Mouse (Mus musculus) olfactory bulb, adult 2 months (tissue): ENCODE results near the gene Tmem266. TPM values are rescaled to one million over a fixed set of nuclear protein-coding genes. Genes with fewer than 3 reads are reported as not detected.

Source experiments
- H3K27ac ChIP-seq: fragments of 200-500 bp; 2 replicates; pipeline ENCODE4 v1.5.1; 2012; ENCODE audit warnings: low read depth, low read length; ENCODE audit not compliant: insufficient read depth
- H3K4me1 ChIP-seq: fragments of 200-500 bp; 2 replicates; pipeline ENCODE4 v1.6.1; 2012; ENCODE audit warnings: low read length; ENCODE audit not compliant: control insufficient read depth, insufficient read depth
- H3K4me3 ChIP-seq: fragments of 200-500 bp; 2 replicates; pipeline ENCODE4 v1.5.1; 2012; ENCODE audit warnings: mild to moderate bottlenecking, low read depth, low read length, moderate library complexity; ENCODE audit not compliant: insufficient read depth
- CTCF ChIP-seq: fragments of 200-500 bp; IDR thresholded peaks from 2 replicates; pipeline ENCODE4 v1.5.1; 2012; ENCODE audit warnings: low read depth, mild to moderate bottlenecking, low read length, moderate library complexity; ENCODE audit not compliant: insufficient read depth
- POLR2A ChIP-seq: fragments of 200-500 bp; IDR thresholded peaks from 2 replicates; pipeline ENCODE4 v1.6.1; 2012; ENCODE audit warnings: mild to moderate bottlenecking, low read depth, low read length, moderate library complexity; ENCODE audit not compliant: insufficient read depth
- WGBS: fragments of 180-500 bp; shearing (Covaris S2); methylation state at CpG from one replicate; pipeline ENCODE4 v1.1.7; 2018; 5-methylcytosine and 5-hydroxymethylcytosine counted together
- polyA plus RNA-seq: library from polyadenylated mRNA; stranded (reverse); fragments of >200 nt; gene quantifications from 2 replicates; pipeline ENCODE4 v1.2.4, GENCODE M21; 2012; ENCODE audit warnings: low replicate concordance; ENCODE audit not compliant: missing spikeins, insufficient read depth, insufficient read length

Gene Tmem266
- polyA plus RNA-seq, 1 experiment, result not detected

- H3K27ac ChIP-seq, result no peak overlapping the region
Measured at GRCm38 (mm10) chr9:55354686-55355085, 28.0 kb downstream of the Tmem266 start.

GRCm38 (mm10) chr9:55355270-55355834 is 28.6 kb downstream of the Tmem266 start:
- Histone ChIP-seq H3K4me1 (no peaks in the 10 kb centered on the region), H3K27ac (no peak overlapping the region), H3K4me3 (no peak overlapping the region)
- 50% methylated on average over 8 of the region's 8 CpGs for WGBS
- TF ChIP-seq CTCF, result no peak
- no peak for TF ChIP-seq POLR2A

More at GRCm38 (mm10) chr9:55354686-55355085, 28.0 kb downstream of the Tmem266 start:
- Histone ChIP-seq H3K4me3 (no peak overlapping the region), H3K4me1 (no peaks in the 10 kb centered on the region)
- 65% methylated on average over 3 of the region's 3 CpGs for WGBS
- TF ChIP-seq POLR2A (no peak), CTCF (no peak)

- Histone ChIP-seq H3K27ac (no peak overlapping the region), H3K4me3 (no peak overlapping the region), H3K4me1 (0 out of 2 replicates have a peak, but pooled peaks cover 3% of the 10 kb centered on the region)
- TF ChIP-seq CTCF (no peak), POLR2A (no peak)
- WGBS, result 88% methylated on average over 1 of the region's 1 CpGs
Measured at GRCm38 (mm10) chr9:55357164-55357563, 30.5 kb downstream of the Tmem266 start.

- Histone ChIP-seq H3K4me3 (no peak overlapping the region), H3K27ac (no peak overlapping the region), H3K4me1 (0 out of 2 replicates have a peak, but pooled peaks cover 3% of the 10 kb centered on the region)
- TF ChIP-seq POLR2A (no peak), CTCF (no peak)
- WGBS, result 92% methylated on average over 3 of the region's 3 CpGs
Measured at GRCm38 (mm10) chr9:55360372-55360771, 33.7 kb downstream of the Tmem266 start.

DNA sequence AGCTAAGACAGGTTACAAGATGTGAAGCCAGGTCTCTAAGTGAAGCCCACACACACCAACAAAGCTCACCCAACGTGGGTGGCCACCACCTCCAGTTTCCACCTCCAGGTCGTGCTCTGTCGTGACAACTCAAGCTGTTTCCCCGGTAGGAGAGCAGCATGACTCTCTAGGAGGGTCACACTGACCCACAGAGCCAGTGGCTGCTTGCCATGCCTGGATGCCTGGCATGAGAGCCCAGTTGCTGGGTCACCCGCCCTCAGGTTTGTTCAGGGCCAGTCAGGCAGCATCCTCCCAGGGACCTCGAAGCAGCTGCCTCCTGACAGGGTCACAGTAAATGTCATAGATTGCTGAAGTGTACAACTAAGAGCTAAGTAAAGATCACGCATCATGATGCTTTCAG is 34.1 kb downstream of the Tmem266 start:
- Histone ChIP-seq H3K27ac (no peak overlapping the region), H3K4me1 (0 out of 2 replicates have a peak, but pooled peaks cover 3% of the 10 kb centered on the region), H3K4me3 (no peak overlapping the region)
- 54% methylated on average over 7 of the region's 7 CpGs for WGBS
- TF ChIP-seq CTCF, result no peak
- no peak for TF ChIP-seq POLR2A

DNA sequence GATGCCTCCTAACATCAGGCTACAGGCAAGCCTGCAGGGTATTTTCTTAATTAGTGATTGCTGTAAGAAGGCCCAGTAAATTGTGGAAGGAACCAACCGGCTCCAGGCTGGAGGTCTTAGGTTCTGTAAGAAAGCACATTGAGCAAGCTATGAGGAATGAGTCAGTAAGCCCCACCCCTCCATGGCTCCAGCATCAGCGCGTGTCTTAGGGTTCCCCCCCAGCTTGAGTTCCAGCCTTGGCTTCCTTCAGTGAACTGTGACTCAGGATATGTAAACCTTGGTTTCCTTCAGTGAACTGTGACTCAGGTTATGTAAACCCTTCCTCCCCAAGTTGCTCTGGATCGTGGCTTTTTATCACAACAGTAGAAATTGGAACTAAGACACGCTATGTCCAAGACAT is 35.3 kb downstream of the Tmem266 start:
- Histone ChIP-seq H3K4me3 (no peak overlapping the region), H3K27ac (no peak overlapping the region), H3K4me1 (0 out of 2 replicates have a peak, but pooled peaks cover 3% of the 10 kb centered on the region)
- TF ChIP-seq POLR2A, result no peak
- TF ChIP-seq CTCF, result no peak
- 63% methylated on average over 5 of the region's 5 CpGs for WGBS

DNA sequence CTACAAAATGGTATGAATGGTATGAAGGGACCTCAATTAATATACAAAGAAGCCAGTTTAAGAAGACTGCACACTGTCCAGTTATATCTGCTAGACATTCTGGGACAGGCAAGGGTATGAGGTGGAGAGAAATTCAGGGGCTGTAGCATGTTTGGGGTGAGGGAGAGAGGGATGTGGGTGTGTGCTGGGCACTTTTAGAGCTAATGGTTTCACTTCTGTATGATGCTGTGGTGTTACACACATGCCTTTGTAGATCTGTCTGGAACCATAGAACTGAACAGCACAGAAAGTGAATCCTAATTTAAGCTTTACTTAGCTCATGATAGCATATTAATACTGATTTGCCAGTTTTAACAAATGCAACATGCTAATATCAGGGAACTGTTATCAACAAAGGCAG is 37.0 kb downstream of the Tmem266 start:
- Histone ChIP-seq H3K4me3 (no peak overlapping the region), H3K27ac (no peak overlapping the region), H3K4me1 (0 out of 2 replicates have a peak, but pooled peaks cover 3% of the 10 kb centered on the region)
- TF ChIP-seq POLR2A, result no peak
- no peak for TF ChIP-seq CTCF

DNA sequence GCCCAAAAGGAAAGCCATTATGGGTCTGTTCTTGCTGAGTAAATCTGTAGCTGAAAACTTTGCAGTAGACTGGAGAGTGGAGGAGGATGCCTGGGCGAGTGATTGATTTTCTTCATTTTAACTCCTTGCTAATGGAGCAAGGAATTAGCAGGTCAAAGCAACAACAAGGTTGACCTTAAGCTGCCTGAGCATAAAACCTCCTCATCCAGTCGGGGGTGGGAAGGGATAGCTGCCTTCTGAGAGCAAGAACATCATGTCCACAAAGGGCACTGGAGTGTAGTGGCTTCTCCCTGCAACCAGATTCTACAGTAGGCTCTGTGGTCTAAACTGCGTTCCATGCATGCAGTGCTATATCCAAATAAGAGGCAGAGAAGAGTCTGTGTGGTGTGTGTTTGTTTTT is 41.3 kb downstream of the Tmem266 start:
- H3K27ac ChIP-seq, result no peak overlapping the region
- 76% methylated on average over 3 of the region's 3 CpGs for WGBS
- H3K4me3 ChIP-seq, result no peak overlapping the region
- no peaks in the 10 kb centered on the region for H3K4me1 ChIP-seq
- no peak for TF ChIP-seq CTCF
- TF ChIP-seq POLR2A, result no peak

DNA sequence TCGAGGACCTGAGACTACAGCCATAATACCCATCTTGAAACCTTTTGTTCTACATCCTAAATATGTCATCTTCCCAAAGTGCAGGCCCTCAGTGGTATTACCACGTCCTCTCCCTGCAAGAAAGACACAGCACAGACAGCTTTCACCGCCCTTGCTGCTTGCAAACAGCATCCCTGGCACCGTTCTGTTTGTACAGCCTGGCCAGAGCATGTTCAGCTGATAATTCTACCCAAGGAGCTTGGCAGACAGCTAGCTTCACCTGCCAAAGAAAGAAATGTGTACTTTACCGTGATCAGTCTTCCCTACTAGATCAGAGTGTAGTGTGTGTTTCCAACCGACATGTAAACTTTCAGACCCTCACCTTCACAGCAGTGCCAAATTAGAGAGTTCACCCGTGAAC is 45.2 kb downstream of the Tmem266 start:
- WGBS, result 84% methylated on average over 7 of the region's 7 CpGs
- H3K27ac ChIP-seq, result no peak overlapping the region
- no peak overlapping the region for H3K4me3 ChIP-seq
- H3K4me1 ChIP-seq, result peaks cover 2% of the 10 kb centered on the region; the same call in 1 of the 2 replicates
- TF ChIP-seq CTCF, result no peak
- TF ChIP-seq POLR2A, result no peak

GRCm38 (mm10) chr9:55377603-55378250 is 51.0 kb downstream of the Tmem266 start:
- Histone ChIP-seq H3K4me3 (no peak overlapping the region), H3K27ac (no peak overlapping the region), H3K4me1 (peaks cover 6% of the 10 kb centered on the region)
- no peak for TF ChIP-seq POLR2A
- TF ChIP-seq CTCF, result no peak
- WGBS, result 54% methylated on average over 10 of the region's 10 CpGs
